Mouse (Mus musculus) left cerebral cortex, postnatal 4 days (tissue): ENCODE measurements around the gene Isg20l2. TPM values are rescaled to one million over a fixed set of nuclear protein-coding genes. Genes with fewer than 3 reads are reported as not detected.
A peak's percentile ranks its signal among the peaks of the same experiment; 100 is the strongest.

ENCODE experiments used
- DNase-seq: peaks from one replicate; pipeline ENCODE4 v3.0.0-alpha.2; 2022
- intact Hi-C: fragments of 180-260 bp; cut with DNase I; formaldehyde crosslinking; loops from one replicate; pipeline ENCODE4 v1.15.1; 2025
- total RNA-seq, 2 experiments: library from RNA; stranded (reverse); gene quantifications; 2 replicates each; pipeline ENCODE4 v1.2.3; 2021

Isg20l2 gene
- total RNA-seq, 2 experiments from 2014 or later = 23.4 to 24.9 TPM

DNA sequence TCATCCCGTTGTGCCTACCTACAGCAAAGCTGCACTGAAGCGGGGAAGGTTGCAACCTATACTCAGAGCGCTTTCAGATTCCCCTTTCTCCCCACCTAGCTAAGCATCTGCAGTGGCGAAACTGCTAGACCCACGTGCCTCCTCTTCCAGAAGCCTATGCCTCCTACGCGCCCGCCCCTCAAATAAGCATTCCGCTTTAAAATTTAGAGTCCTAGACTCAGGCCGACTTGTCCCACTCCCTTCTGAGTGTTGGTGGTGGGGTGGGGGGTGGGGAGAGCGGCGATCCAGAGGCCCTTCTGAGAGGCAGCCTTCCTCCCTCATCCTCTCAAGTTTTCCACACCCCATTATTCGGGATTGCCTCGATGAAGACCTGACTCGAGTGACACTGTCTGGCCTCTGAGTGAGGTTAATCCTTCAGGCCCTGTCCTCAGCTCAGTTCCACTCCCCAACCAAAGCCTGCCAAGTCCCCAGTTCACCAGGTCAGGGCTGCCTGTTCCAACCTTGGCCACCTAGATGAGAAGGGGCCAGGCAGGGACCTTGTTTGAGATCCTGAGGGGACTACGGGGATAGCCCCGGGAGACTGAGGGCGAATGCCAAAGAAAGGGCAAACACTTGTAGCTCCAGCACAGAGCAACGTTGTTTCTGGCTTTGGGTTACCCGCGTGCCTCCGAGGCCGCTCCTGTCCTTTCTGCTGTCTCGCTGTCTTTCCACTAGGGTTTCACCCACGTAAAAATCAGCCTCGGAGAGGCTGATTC, 17.1 kb downstream of the Isg20l2 start:
- intact Hi-C loops = no loop called here
- no peak for DNase-seq

DNA sequence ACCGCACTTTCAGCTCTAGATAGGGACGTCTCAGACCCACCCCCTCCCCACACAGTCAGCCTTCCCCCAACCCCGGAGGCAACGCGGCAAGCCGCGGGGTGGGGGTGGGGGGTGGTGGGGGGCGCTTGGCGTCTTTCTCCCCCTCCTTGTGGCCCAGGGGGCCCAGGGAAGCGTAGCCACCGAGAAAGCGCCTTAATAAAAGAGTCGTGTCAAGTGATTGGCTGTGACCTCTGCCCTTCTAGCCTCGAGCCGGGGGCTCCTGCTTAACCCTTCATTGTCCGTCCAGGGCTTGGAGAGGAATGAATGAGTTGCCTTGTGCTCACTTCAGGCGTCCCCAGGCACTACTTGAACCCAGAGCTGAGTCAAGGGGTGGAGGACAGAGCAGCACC, 17.7 kb downstream of the Isg20l2 start:
- intact Hi-C loops = no loop called here
- DNase-seq = no peak

DNA sequence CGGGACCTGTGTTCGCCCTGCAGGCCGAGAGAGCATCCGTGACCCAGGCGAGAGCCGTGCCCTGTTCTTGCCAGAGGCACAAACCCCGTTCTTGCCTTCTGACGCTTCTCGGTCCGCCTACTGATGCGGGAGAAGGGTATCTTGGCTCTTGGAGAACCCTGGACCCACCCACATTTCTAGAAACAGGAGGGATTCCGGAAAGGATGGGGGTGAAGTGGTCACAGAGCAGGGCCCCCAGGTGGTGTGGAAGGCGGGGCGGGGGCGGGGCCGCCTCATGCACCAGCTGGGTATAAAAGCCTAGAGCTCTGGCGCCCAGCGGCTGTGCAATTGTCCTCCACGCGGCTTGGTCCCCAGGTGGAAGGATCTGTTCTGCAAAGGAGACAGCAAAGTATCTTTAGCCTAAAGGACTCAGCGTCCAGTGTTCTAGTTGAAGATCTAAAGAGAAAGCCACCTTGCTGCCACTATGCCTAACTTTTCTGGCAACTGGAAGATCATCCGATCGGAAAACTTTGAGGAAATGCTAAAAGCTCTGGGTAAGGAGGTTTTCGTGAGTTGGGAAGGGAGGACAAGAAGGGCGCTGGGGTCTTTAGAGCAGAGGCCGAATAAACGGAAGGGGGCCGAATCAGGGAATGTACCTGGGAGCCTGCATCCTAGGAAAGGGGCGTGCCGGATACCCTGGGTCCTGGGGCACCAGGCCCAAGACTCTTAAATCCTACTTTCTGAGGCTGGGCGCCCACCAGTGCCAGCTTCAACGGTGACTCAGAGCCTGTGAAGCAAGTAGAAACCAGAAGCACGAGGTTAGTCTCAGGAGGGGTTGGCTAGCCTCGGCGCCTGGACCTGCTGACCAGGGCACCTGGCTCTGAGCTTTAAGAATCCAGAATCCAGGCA, 18.5 kb downstream of the Isg20l2 start, which contains the start of gene Crabp2:
Gene Crabp2 (plus strand): TSS at position 289 of the 888 bp plus-strand sequence.
- intact Hi-C loops = no loop called here
- no peak for DNase-seq

DNA sequence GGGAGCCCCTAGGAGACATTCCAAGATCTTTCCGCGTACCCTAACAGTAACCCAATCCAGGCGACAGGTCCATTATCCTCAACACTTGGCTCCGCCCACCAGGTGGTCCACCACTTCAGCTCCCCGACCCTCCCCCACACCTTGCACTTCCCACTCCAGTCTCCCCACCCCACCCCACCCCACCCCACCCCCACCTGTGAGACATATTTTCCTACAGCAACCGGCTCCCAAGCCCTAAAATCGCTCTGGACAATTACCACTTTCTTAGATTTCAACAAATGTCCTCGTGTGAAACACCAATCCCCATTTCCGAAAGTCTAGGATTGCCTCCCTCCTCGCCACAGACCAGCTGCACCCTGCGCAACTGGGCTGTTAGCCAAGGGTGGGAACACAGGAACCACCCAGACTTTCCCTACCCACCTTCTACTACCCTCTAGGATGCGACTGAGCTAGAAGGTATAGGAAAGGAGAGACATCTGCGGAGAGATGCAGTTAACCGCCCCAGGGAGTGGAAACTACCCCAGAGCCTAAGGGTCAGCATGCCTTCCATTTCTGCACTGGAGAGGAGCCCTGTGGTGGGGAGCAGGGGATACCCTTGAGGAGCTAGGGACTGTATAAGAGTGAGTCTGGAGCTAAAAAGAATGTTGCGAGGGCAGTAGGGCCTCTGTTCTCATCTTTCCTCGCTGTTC, 19.3 kb downstream of the Isg20l2 start:
- no peak for DNase-seq
- intact Hi-C loops = no loop called here

DNA sequence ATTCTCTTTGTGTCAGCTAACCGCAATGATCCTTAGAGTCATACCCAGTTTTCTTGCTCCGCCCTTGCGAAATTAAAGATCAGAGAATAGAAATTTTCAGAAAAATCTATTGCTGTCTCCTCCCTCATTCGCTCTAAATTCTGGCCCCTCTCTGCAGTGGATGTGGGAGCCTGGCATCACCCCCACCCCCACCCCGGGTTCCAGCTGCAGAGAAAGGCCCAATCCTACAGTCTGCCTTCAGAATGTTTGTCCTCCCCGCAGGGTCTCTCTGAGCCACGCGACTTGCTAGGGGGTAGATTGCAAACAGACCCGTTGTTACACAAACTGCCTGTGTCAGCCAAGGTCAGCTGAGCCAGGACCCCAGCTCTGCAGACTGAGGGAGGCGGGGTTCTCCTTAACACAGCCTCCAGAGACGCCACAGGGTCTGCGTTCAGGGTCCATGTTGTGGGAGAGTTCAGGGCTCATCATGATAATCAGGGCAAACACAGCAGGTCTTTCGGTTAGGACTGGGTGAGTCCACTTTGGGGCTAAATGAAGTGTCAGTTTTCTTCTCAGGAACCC, 19.9 kb downstream of the Isg20l2 start:
- intact Hi-C loops = no loop called here
- no peak for DNase-seq

DNA sequence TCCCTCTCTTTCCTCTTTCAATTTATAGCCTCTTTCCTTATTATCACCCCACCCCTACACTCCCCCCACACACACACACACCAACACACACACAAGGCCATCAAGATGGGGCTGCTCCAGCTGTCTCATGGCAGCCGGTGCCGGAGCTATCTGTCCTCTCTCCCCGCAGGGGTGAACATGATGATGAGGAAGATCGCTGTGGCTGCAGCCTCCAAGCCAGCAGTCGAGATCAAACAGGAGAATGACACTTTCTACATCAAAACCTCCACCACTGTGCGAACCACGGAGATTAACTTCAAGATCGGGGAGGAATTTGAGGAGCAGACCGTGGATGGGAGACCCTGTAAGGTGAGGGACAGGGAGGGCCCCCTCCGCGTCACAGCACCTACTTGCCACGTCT, 21.8 kb downstream of the Isg20l2 start:
- intact Hi-C loops = no loop called here
- DNase-seq = no peak

DNA sequence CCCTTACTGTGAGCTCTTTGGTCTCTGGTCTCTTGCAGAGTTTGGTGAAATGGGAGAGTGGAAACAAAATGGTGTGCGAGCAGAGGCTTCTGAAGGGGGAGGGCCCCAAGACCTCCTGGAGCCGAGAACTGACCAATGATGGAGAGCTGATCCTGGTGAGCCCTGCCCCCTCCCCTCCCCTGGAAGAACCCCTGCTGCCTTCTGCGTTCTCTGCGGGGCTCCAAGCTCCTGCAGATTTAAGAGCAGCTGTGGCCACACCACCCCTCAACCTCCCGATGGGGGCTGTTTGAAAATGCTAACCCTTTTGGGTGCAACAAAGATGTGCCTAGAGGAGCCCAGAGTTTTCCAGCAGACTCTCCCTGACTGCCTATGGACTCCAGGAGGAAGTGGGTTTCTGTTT, 22.3 kb downstream of the Isg20l2 start:
- DNase-seq = no peak
- intact Hi-C loops = no loop called here

DNA sequence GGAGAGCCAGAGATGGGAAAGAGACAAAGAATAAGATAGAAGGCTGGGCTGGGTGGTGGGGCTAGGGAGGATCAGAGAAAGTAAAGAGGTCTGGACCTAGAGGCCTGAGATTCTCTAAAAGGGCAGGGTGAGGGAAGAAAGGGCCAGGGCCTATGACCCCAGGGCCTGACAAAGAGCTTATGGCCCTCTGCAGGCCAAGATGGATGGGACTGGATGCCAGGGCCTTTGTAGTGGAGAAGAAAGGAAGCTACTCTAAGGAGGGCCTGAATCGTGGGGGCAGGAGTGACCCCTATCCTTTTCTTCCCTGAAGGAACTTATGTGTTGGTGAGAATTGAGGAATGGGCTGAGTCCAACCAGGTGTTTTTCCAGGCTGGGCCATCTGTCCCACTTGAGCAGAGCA, 27.9 kb downstream of the Isg20l2 start:
- intact Hi-C loops = no loop called here
- DNase-seq = no peak

DNA sequence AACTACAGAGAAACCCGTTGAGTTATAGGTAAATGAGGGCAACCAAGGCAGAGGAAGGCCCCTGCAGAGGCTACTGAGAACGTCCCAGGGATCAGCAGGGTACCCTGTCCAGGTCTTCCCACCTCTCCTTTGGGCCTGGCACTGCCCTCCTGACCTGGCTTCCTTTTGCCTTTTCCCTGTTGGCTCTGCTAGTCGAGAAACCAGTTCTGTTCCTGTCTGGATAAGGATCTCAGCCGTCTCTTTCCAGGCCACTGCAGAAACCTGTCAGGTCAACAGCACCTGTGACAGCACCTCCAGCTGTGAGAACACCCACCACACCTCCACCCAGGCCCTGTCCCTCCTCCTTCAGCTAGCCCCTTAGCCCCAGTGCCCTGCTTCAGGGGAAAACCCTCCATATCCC, 28.4 kb downstream of the Isg20l2 start:
- DNase-seq = no peak
- intact Hi-C loops = no loop called here

DNA sequence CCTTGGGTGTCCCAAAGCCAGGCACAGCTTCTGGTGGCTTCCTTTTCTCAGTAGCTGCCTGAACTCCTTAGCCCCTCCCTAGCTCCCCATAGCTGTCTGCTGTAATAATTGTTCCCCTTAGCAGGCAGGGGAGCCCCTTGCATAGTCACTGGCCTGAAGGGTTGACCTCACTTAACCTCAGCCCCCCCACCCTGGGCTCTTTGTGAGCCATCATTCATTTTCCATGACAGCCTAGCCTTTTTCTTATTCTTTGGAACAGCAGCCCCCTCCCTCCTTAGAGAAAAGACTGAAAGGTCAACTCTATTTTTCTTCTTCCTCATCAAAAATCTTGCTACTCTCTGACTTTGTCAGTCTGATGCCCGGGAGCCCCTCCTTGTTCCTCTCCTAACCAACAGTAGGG, 28.9 kb downstream of the Isg20l2 start:
- DNase-seq = no peak
- intact Hi-C loops = no loop called here

DNA sequence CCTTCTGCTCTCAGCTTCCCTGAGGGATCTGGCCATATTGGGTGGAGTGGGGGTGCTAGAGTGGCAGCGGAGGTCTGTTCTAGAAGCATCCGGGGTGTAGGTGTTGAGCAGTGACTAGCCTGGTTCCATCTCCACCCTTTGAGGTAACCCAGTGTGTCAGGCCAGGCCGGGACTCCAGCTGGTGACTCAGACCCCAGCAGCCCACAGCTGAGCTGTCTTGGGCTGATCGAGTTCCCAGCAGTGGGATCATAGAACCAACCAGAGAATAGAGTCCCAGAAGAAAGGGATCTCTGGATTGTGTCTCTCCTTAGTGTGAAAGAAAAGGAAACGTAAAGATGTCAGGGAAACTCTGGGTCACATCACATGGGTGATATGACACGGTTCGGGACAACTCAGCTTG, 29.3 kb downstream of the Isg20l2 start:
- intact Hi-C loops = no loop called here

DNA sequence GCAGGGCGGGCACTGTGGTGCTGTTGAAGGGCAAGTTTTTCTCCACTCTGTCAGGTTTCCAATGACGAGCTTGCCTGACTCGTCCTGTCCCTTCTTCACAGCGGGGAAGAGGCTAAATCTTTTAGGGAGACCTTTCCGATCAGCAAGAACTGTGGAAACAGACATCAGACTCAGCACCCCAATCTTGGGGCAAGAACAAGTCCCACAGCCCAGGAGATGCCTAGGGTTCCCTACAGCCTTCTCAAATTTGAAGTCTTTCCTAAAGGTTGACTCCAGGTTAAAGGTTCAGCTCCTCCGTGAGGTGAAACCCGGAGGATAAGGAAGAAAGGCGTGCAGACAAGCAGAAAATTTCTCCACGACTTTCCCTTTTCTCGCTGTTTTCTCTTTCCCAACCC, 30.1 kb downstream of the Isg20l2 start:
- intact Hi-C loops = no loop called here
- no peak for DNase-seq

More for the DNA sequence above, 29.3 kb downstream of the Isg20l2 start:
- DNase-seq = no peak

DNA sequence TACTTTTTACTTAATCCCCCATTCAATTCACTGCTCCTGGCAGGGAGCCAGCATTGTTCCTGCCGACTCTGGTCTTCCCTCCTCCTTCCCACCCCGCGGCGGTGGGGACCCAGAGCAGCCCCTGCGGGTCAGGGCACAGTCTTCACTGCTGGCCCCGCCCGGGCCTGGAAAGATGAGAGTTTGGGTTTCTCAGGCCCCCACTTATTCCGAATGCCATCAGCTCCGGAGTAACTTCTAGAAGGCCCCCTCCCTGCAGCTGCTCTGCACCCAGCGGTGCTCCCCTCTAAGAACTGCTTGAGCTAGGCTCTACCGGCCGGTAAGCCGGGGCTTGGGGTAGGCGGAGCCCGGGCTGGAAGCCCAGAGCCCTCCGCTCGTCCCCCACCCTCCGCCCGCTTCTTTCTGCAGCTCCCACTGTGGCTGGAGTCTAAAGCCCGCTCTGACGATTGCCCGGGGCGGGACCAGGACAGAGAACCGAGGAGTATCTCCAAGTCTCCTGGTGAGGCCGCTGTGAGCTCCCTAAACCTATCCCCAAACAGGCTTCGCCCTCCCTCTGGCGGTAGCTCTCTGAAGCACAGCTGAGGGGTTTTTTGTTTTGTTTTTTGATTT, 30.6 kb downstream of the Isg20l2 start:
- intact Hi-C loops = no loop called here
- peak; percentile 95 for DNase-seq

DNA sequence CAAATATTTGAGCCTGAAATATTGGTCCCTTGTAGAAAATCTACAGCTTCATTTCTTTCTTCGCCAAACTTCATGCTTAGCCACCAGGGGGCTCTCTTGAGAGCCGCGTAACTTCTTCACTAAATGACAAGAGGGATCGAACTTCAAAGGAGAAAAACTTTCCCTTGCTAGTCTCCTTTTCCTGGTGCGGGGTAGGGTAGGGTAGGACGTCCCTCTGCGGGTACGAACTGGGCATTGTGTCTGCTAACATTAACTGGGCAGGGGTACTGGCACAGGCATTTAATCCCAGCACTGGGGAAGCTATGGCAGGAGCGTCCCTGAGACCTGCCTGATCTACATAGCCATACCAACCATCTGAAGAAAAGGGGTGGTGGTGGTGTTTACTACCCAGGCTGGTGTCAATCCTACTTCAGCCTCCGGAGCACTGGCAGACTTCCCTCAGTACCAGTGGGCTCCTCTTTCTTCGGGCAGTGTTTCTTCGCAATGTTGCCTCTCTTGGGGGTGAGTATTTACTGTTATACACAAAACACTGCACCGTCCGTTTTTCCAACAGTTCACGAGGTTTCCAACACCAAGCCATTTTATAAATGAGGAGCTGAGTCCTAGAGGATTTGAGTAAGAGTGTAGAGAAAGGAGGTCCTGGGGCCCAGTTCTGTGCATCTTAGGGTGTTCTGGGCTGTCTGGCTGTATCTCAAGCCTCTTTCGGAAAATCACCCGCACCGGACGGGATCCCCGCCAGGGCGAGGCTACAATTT, 40.2 kb downstream of the Isg20l2 start:
- DNase-seq = no peak
- intact Hi-C loops = loop anchor here (2.0 to 5.0 kb wide), 2 partner anchors 16 to 112 kb away; partner anchors contain the start of gene Iqgap3

DNA sequence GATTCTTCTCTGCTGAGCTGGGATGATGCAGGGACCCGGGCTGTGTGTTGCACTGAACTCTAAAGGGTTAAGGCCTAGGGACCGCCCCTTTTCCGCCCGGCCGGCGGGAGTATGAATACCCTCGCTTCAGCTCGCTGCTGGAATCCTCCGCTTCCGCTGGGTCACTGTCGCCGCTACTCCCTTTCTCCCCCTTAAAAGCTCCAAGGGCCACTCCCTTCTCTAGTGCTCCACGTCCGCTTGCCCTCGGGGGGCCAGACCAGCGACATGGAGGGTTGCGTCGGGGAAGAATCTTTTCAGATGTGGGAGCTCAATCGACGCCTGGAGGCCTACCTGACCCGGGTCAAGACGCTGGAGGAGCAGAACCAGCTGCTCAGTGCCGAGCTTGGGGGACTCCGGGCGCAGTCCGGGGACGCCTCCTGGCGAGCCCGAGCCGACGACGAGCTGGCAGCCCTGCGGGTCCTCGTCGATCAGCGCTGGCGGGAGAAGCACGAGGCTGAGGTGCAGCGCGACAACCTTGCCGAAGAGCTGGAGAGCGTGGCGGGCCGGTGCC, 40.9 kb downstream of the Isg20l2 start, which contains the start of gene Nes:
Gene Nes (plus strand): TSS at position 140 of the 550 bp plus-strand sequence.
- intact Hi-C loops = loop anchor here (2.0 to 5.0 kb wide), 2 partner anchors 16 to 111 kb away; partner anchors contain the start of gene Iqgap3
- peak; percentile 60 for DNase-seq

DNA sequence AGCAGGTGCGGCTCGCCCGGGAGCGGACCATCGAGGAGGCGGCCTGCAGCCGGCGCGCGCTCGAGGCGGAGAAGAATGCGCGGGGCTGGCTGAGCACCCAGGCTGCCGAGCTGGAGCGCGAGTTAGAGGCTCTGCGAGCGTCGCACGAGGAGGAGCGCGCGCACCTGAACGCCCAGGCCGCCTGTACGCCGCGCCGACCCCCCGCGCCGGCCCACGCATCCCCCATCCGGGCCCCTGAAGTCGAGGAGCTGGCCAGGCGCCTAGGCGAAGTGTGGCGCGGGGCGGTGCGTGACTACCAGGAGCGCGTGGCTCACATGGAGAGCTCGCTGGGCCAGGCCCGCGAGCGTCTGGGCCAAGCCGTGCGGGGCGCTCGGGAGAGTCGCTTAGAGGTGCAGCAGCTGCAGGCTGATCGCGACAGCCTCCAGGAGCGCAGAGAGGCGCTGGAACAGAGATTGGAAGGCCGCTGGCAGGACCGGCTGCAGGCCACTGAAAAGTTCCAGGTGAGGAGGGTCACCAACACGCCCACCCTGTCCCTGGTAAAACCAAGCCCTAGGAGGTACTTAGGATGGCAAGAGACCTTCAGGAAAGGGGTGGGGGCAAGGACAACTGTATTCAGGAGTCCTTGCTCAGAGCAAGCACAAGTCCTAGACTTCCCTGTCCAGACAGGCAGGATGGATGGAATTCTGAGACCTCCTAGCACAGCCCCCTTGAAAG, 41.5 kb downstream of the Isg20l2 start:
- intact Hi-C loops = loop anchor here (2.0 to 5.0 kb wide), 2 partner anchors 15 to 111 kb away; partner anchors contain the start of gene Iqgap3
- DNase-seq = no peak

DNA sequence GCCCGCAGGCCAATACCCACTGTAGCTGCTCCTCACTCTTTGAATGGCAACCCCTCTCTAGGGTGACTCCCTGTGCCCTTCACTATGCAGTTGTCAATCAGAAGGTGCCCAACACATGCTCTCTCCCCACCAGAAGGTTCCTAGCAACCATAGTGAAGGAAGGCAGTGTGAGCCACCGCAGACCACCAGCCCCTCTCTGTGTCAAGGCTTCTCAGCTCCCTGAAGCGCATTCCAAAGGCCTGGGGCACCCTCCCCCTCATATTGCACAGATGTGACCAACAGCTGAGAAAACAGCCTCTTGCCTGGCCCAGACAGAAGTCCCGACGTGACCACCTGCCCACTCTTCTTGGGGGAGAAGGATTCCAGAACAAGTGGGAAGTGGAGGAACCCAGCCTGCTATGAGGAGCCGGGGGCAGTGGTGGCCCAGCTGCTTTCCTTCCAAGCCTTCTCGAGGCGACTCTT, 42.1 kb downstream of the Isg20l2 start:
- intact Hi-C loops = loop anchor here (5.0 kb wide), 1 partner anchor 110 kb away; the partner anchor contains the start of gene Iqgap3
- no peak for DNase-seq

DNA sequence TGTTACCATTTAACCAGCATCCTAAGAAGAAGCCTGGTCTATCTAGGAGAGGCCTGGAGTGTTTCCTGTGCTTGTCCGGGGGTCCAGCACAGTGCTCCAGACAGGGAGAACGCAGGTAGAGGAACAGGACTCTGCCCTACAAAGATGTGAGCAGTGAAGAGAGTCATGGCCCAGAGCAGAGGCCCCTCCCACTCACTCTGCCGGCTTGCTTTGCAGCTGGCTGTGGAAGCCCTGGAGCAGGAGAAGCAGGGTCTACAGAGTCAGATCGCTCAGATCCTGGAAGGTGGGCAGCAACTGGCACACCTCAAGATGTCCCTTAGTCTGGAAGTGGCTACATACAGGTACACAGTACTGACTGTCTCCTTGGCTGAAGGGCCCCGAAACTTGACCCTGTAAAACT, 42.7 kb downstream of the Isg20l2 start:
- intact Hi-C loops = loop anchor here (5.0 kb wide), 1 partner anchor 110 kb away; the partner anchor contains the start of gene Iqgap3
- no peak for DNase-seq
